Mouse (Mus musculus): ENCODE measurements around the gene Tagln2.
A peak's percentile ranks its signal among the peaks of the same experiment; 100 is the strongest.

Tagln2 gene

GRCm38 (mm10) chr1:172481540-172482280 lies 18.1 kb upstream of the Tagln2 start, which contains the start of gene Igsf9:
TSS of gene Igsf9 (plus strand) at chr1:172481788.
- DNase-seq, result peak; percentile 95

GRCm38 (mm10) chr1:172482518-172483360 lies 17.1 kb upstream of the Tagln2 start:
- DNase-seq, result no peak

GRCm38 (mm10) chr1:172483361-172483660 lies 16.5 kb upstream of the Tagln2 start:
- DNase-seq, result no peak

GRCm38 (mm10) chr1:172484236-172484635 lies 15.6 kb upstream of the Tagln2 start:
- DNase-seq, result no peak

- no peak for DNase-seq
These were observed 15.2 kb upstream of the Tagln2 start for GRCm38 (mm10) chr1:172484671-172485070.

GRCm38 (mm10) chr1:172485821-172486220 lies 14.0 kb upstream of the Tagln2 start:
- DNase-seq, result no peak

- DNase-seq, result no peak
These were observed 13.6 kb upstream of the Tagln2 start for GRCm38 (mm10) chr1:172486236-172486635.

- DNase-seq, result no peak
These were observed 13.2 kb upstream of the Tagln2 start for GRCm38 (mm10) chr1:172486651-172487050.

GRCm38 (mm10) chr1:172487859-172488258 lies 12.0 kb upstream of the Tagln2 start:
- no peak for DNase-seq

- no peak for DNase-seq
These were observed 11.0 kb upstream of the Tagln2 start for GRCm38 (mm10) chr1:172488831-172489230.

GRCm38 (mm10) chr1:172489585-172490250 lies 10.1 kb upstream of the Tagln2 start:
- DNase-seq, result no peak

- peak; percentile 93 for DNase-seq
These were observed 9.6 kb upstream of the Tagln2 start for GRCm38 (mm10) chr1:172490261-172490661.

- no peak for DNase-seq
These were observed 7.8 kb upstream of the Tagln2 start for GRCm38 (mm10) chr1:172492047-172492446.

- DNase-seq, result no peak
These were observed 6.3 kb upstream of the Tagln2 start for GRCm38 (mm10) chr1:172493516-172493915.

- DNase-seq, result no peak
These were observed 3.8 kb upstream of the Tagln2 start for GRCm38 (mm10) chr1:172496030-172496429.

GRCm38 (mm10) chr1:172497428-172497827 lies 2.4 kb upstream of the Tagln2 start:
- no peak for DNase-seq

- DNase-seq, result peak; percentile 84
These were observed 864 bp downstream of the Tagln2 start for GRCm38 (mm10) chr1:172500451-172501370.

- peak; percentile 94 for DNase-seq
These were observed 1.7 kb downstream of the Tagln2 start for GRCm38 (mm10) chr1:172501371-172502144.

- DNase-seq, result peak; percentile 88
These were observed 2.6 kb downstream of the Tagln2 start for GRCm38 (mm10) chr1:172502145-172503110.

Measured in lung, postnatal 10 days (tissue).